ENCODE assay signal across 10 mouse cellular contexts in genomic region chr16:38432498-38433425, GRCm38 (mm10). TPM values are rescaled to one million over a fixed set of nuclear protein-coding genes. Genes with fewer than 3 reads are reported as not detected.
DNase-seq lines count a peak whose midpoint lies in the region; ATAC-seq and TF ChIP-seq lines count a peak whose summit lies in the region.
"Had no signal": no experiment of that assay in that cellular context is flagged by ENCODE, and none has a peak within 500 bp of the region (broad histone marks: within the 10 kb centered on the region; RNA-seq: fewer than 3 reads in every experiment).

Gene Pla1a (minus strand): TSS chr16:38433145.

- H3K9ac ChIP-seq in liver, adult 2 months (ENCODE audit: low read depth, low read length), result peak within 1 kb of the TSS; percentile 44

- H3K4me1 ChIP-seq in liver, adult 2 months (ENCODE audit: control insufficient read depth, insufficient read depth, low read length), result peaks cover 16% of the 10 kb centered on the region

- H3K36me3 ChIP-seq in liver, adult 2 months (ENCODE audit: control insufficient read depth, insufficient read depth, low read length), result no peaks in the 10 kb centered on the region

- peaks cover 3% of the 10 kb centered on the region; the same call in 1 of the 2 replicates for H3K79me2 ChIP-seq in liver, adult 2 months (ENCODE audit: control insufficient read depth, insufficient read depth, low read length)

- H3K27me3 ChIP-seq in liver, adult 2 months (ENCODE audit: control insufficient read depth, insufficient read depth, low read length), result no peaks in the 10 kb centered on the region
- H3K27me3 ChIP-seq: megakaryocyte, embryonic 14.5 days had no signal

- H3K27ac ChIP-seq in liver, adult 2 months (replicated peaks; ENCODE audit: insufficient read depth, low read depth, low read length), result peak within 1 kb of the TSS; percentile 82

- 0 out of 2 replicates have a peak, but pooled peaks have one; percentile 40 for TF ChIP-seq POLR2A in liver, adult 2 months (IDR thresholded peaks at IDR 0.05; ENCODE audit: extremely low read depth, insufficient read depth, low read length)

- ATAC-seq in megakaryocyte progenitor cell, adult 5-6 weeks (replicated peaks; ENCODE audit: poor library complexity), result peak; percentile 83

- TF ChIP-seq CTCF in liver, adult 2 months (IDR thresholded peaks at IDR 0.05; ENCODE audit: low read depth, low read length), result no peak

- 17% methylated on average over 11 of the region's 11 CpGs for WGBS in liver, adult 2 months

- peak within 1 kb of the TSS; percentile 25 for H3K4me3 ChIP-seq in liver, adult 2 months (ENCODE audit: insufficient read depth, low read depth, low read length)
- H3K4me3 ChIP-seq: megakaryocyte, embryonic 14.5 days had no signal

- DNase-seq in liver, adult 2 months (ENCODE audit: extremely low read depth, low read depth, low spot score), result peak; percentile 89
- DNase-seq in liver, result no peak
- peak; percentile 30 for DNase-seq in adrenal gland, adult 8-10 months
- DNase-seq in induced T-regulatory cell, adult 2 months (ENCODE audit: low read depth), result peak; percentile 15
- no peak for DNase-seq in thymus, adult 18-20 months
- DNase-seq in layer of hippocampus, adult 9-11 months, result no peak
- no peak for DNase-seq in B cell, adult 2 months
- DNase-seq: cerebellum, adult 9-11 months had no signal

RNA-seq across cellular contexts. Expression of gene Pla1a, which starts in this region (rescaled TPM):
- total RNA-seq in liver, adult 2 months (2014; rRNA removed), result 70.6 and 82.1 TPM in 2 replicates
- 46.9 and 55.2 TPM in 2 replicates for polyA plus RNA-seq in liver, adult 2 months (2012; rRNA removed)
- total RNA-seq in adrenal gland, adult 8-10 months (2022), result 10 to 100 TPM; 12.0 to 56.7 (median 30.9) TPM
- total RNA-seq in megakaryocyte progenitor cell, adult 5-6 weeks (2015), result not detected in 2 replicates
- not detected in 2 replicates for total RNA-seq in megakaryocyte progenitor cell, adult 5-6 weeks (2017)

Comparison
In these comparisons a context has a peak if more than half of its experiments do, and no peak if none do; other contexts are left out.
1. RNA of gene Pla1a (total RNA-seq): 70.6 to 82.1 TPM in liver, adult 2 months and 12.0 to 56.7 TPM in adrenal gland, adult 8-10 months; not detected in megakaryocyte progenitor cell, adult 5-6 weeks; every median in the first group is over 10 times any median in the second.
2. DNase-seq: peak in liver, adult 2 months (single experiment), adrenal gland, adult 8-10 months (single experiment) and induced T-regulatory cell, adult 2 months (single experiment); none in liver (single experiment), thymus, adult 18-20 months (0 of 2), layer of hippocampus, adult 9-11 months (single experiment) and B cell, adult 2 months (0 of 2).
3. Peak in ATAC-seq in megakaryocyte progenitor cell, adult 5-6 weeks; RNA of the gene not detected or under 1 TPM.